Comparison of ENCODE assay signal across 16 mouse cellular contexts in the genomic region with DNA sequence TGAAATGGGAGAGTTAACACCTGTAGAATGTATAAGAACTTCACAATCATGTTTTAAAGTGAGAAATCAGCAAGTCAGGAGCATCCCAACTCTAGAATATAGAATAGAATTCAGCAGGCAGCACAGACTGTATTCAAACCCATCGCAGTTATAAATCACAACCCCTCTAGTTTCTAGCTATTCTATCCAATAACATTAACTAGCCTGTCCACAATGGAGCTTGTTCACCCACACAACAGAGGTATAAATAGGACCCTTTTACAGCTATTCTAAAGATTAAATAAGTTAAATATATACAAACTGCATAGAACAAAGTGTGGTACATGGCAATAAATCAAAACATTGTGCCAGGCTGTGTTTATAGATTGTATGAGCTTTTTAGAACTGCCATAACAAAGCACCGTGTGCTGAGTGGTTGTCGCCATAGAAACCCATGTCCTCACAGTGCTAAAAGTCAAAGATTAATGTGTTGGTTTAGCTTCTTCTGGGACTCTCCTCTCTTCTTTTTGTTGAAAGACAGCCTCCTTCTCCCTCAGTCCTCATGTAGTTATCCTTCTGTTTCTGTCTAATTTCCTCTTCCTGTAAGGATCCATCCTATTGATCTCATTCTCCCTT.
DNase-seq lines count a peak whose midpoint lies in the region; ATAC-seq and TF ChIP-seq lines count a peak whose summit lies in the region.
"Had no signal": no experiment of that assay in that cellular context is flagged by ENCODE, and none has a peak within 500 bp of the region (broad histone marks: within the 10 kb centered on the region; RNA-seq: fewer than 3 reads in every experiment).

No protein-coding gene starts in this region.

- WGBS in forebrain, embryonic 14.5 days, result 67% methylated on average over 3 of the region's 3 CpGs
- WGBS in forebrain, embryonic 12.5 days, result 57% methylated on average over 3 of the region's 3 CpGs
- WGBS in midbrain, embryonic 13.5 days, result 64% methylated on average over 3 of the region's 3 CpGs
- WGBS in midbrain, embryonic 10.5 days, result 80% methylated on average over 3 of the region's 3 CpGs
- 50% methylated on average over 3 of the region's 3 CpGs for WGBS in hindbrain, postnatal 0 days
- 32% methylated on average over 3 of the region's 3 CpGs for WGBS in stomach, embryonic 16.5 days

- no peaks in the 10 kb centered on the region for H3K36me3 ChIP-seq in forebrain, embryonic 14.5 days (ENCODE audit: control insufficient read depth, insufficient read depth, low read length)
- H3K36me3 ChIP-seq in forebrain, embryonic 12.5 days (replicated peaks), result no peaks in the 10 kb centered on the region
- H3K36me3 ChIP-seq in midbrain, embryonic 13.5 days, result no peaks in the 10 kb centered on the region
- H3K36me3 ChIP-seq in midbrain, embryonic 10.5 days, result no peaks in the 10 kb centered on the region
- no peaks in the 10 kb centered on the region for H3K36me3 ChIP-seq in hindbrain, postnatal 0 days (ENCODE audit: insufficient read depth, low read length)
- no peaks in the 10 kb centered on the region for H3K36me3 ChIP-seq in stomach, embryonic 16.5 days (ENCODE audit: control insufficient read depth, insufficient read depth, low read length)
- H3K36me3 ChIP-seq: heart, embryonic 13.5 days; limb, embryonic 12.5 days; liver, embryonic 15.5 days had no signal

- H3K4me1 ChIP-seq in forebrain, embryonic 14.5 days (ENCODE audit: control insufficient read depth, insufficient read depth, low read length), result no peaks in the 10 kb centered on the region
- H3K4me1 ChIP-seq in forebrain, embryonic 12.5 days, result no peaks in the 10 kb centered on the region
- H3K4me1 ChIP-seq in midbrain, embryonic 13.5 days (replicated peaks), result no peaks in the 10 kb centered on the region; the same call in 1 of the 2 replicates
- no peaks in the 10 kb centered on the region for H3K4me1 ChIP-seq in midbrain, embryonic 10.5 days
- 0 out of 2 replicates have a peak, but pooled peaks cover 6% of the 10 kb centered on the region for H3K4me1 ChIP-seq in hindbrain, postnatal 0 days (ENCODE audit: insufficient read depth, low read length)
- H3K4me1 ChIP-seq in stomach, embryonic 16.5 days (ENCODE audit: control insufficient read depth, insufficient read depth, low read length), result no peaks in the 10 kb centered on the region
- H3K4me1 ChIP-seq: heart, embryonic 13.5 days; limb, embryonic 12.5 days; liver, embryonic 15.5 days had no signal

- peak; percentile 12; the same call in 1 of the 2 replicates for ATAC-seq in forebrain, embryonic 14.5 days
- no peak for ATAC-seq in forebrain, embryonic 12.5 days (ENCODE audit: low FRiP score)
- ATAC-seq in midbrain, embryonic 13.5 days, result peak; percentile 63; the same call in 1 of the 2 replicates
- ATAC-seq in hindbrain, postnatal 0 days, result peak; percentile 53; the same call in 1 of the 2 replicates
- ATAC-seq in stomach, embryonic 16.5 days (ENCODE audit: insufficient read depth, low FRiP score), result peak; percentile 33; the same call in 1 of the 2 replicates

- H3K27ac ChIP-seq in forebrain, embryonic 14.5 days (ENCODE audit: low read depth, low read length), result no peak overlapping the region
- no peak overlapping the region for H3K27ac ChIP-seq in forebrain, embryonic 12.5 days
- H3K27ac ChIP-seq in midbrain, embryonic 13.5 days, result no peak overlapping the region
- H3K27ac ChIP-seq in midbrain, embryonic 10.5 days (replicated peaks), result no peak overlapping the region
- no peak overlapping the region for H3K27ac ChIP-seq in hindbrain, postnatal 0 days
- H3K27ac ChIP-seq in stomach, embryonic 16.5 days (ENCODE audit: low read length), result no peak overlapping the region
- H3K27ac ChIP-seq: heart, embryonic 13.5 days; limb, embryonic 12.5 days; liver, embryonic 15.5 days had no signal

- H3K4me3 ChIP-seq in forebrain, embryonic 14.5 days (ENCODE audit: low read depth, low read length), result no peak overlapping the region
- no peak overlapping the region for H3K4me3 ChIP-seq in forebrain, embryonic 12.5 days (replicated peaks)
- H3K4me3 ChIP-seq in midbrain, embryonic 13.5 days (replicated peaks), result no peak overlapping the region
- H3K4me3 ChIP-seq in midbrain, embryonic 10.5 days, result no peak overlapping the region
- no peak overlapping the region for H3K4me3 ChIP-seq in hindbrain, postnatal 0 days (ENCODE audit: low read length)
- no peak overlapping the region for H3K4me3 ChIP-seq in stomach, embryonic 16.5 days (replicated peaks; ENCODE audit: low read length)
- H3K4me3 ChIP-seq: heart, embryonic 13.5 days; limb, embryonic 12.5 days; liver, embryonic 15.5 days had no signal

- H3K4me2 ChIP-seq in forebrain, embryonic 14.5 days (ENCODE audit: low read length), result no peak overlapping the region
- no peak overlapping the region for H3K4me2 ChIP-seq in forebrain, embryonic 12.5 days
- H3K4me2 ChIP-seq in midbrain, embryonic 13.5 days (replicated peaks), result no peak overlapping the region
- H3K4me2 ChIP-seq in hindbrain, postnatal 0 days (ENCODE audit: low read depth, low read length), result no peak overlapping the region
- no peak overlapping the region for H3K4me2 ChIP-seq in stomach, embryonic 16.5 days (ENCODE audit: low read depth, low read length)
- H3K4me2 ChIP-seq: heart, embryonic 13.5 days; limb, embryonic 12.5 days; liver, embryonic 15.5 days had no signal

- H3K27me3 ChIP-seq in forebrain, embryonic 14.5 days (replicated peaks; ENCODE audit: control insufficient read depth, insufficient read depth, low read length), result no peaks in the 10 kb centered on the region
- no peaks in the 10 kb centered on the region for H3K27me3 ChIP-seq in forebrain, embryonic 12.5 days
- no peaks in the 10 kb centered on the region for H3K27me3 ChIP-seq in midbrain, embryonic 13.5 days
- H3K27me3 ChIP-seq in midbrain, embryonic 10.5 days (ENCODE audit: low read depth, poor library complexity, severe bottlenecking), result no peaks in the 10 kb centered on the region
- H3K27me3 ChIP-seq in hindbrain, postnatal 0 days (ENCODE audit: insufficient read depth, low read length), result no peaks in the 10 kb centered on the region
- no peaks in the 10 kb centered on the region for H3K27me3 ChIP-seq in stomach, embryonic 16.5 days (ENCODE audit: control insufficient read depth, insufficient read depth, low read length)
- H3K27me3 ChIP-seq: heart, embryonic 13.5 days; limb, embryonic 12.5 days; liver, embryonic 15.5 days had no signal

- no peak overlapping the region for H3K9ac ChIP-seq in forebrain, embryonic 14.5 days (ENCODE audit: low read length)
- no peak overlapping the region for H3K9ac ChIP-seq in forebrain, embryonic 12.5 days
- no peak overlapping the region for H3K9ac ChIP-seq in midbrain, embryonic 13.5 days (replicated peaks)
- H3K9ac ChIP-seq in hindbrain, postnatal 0 days (replicated peaks; ENCODE audit: low read length), result no peak overlapping the region
- no peak overlapping the region for H3K9ac ChIP-seq in stomach, embryonic 16.5 days (ENCODE audit: low read length)
- H3K9ac ChIP-seq: heart, embryonic 13.5 days; limb, embryonic 12.5 days; liver, embryonic 15.5 days had no signal

- peak; percentile 35 for DNase-seq in forebrain, embryonic 14.5 days (ENCODE audit: low spot score)
- no peak for DNase-seq in midbrain, embryonic 10.5 days (ENCODE audit: low spot score)
- DNase-seq in hindbrain, postnatal 0 days (ENCODE audit: low spot score), result peak; percentile 34
- no peak for DNase-seq in ovary, postnatal 14 days (ENCODE audit: low spot score)
- no peak for DNase-seq in thymus, postnatal 36 days
- DNase-seq: adrenal gland, postnatal 10 days; gastrocnemius, postnatal 36 days; kidney, postnatal 14 days; lung, postnatal 36 days; thymus, postnatal 25 days had no signal

- H3K9me3 ChIP-seq in forebrain, embryonic 14.5 days (replicated peaks; ENCODE audit: control insufficient read depth, low read length), result no peaks in the 10 kb centered on the region
- H3K9me3 ChIP-seq in forebrain, embryonic 12.5 days, result no peaks in the 10 kb centered on the region
- no peaks in the 10 kb centered on the region for H3K9me3 ChIP-seq in midbrain, embryonic 13.5 days
- H3K9me3 ChIP-seq in midbrain, embryonic 10.5 days (replicated peaks), result no peaks in the 10 kb centered on the region
- no peaks in the 10 kb centered on the region for H3K9me3 ChIP-seq in hindbrain, postnatal 0 days (ENCODE audit: low read length)
- no peaks in the 10 kb centered on the region for H3K9me3 ChIP-seq in stomach, embryonic 16.5 days (replicated peaks; ENCODE audit: control insufficient read depth, low read length)
- H3K9me3 ChIP-seq: heart, embryonic 13.5 days; limb, embryonic 12.5 days; liver, embryonic 15.5 days had no signal

- no peak for TF ChIP-seq CTCF in hindbrain, postnatal 0 days (IDR thresholded peaks at IDR 0.05; ENCODE audit: low read depth)

Comparison
In these comparisons a context has a peak if more than half of its experiments do, and no peak if none do; other contexts are left out.
1. DNase-seq: peak in forebrain, embryonic 14.5 days (single experiment) and hindbrain, postnatal 0 days (single experiment); none in midbrain, embryonic 10.5 days (single experiment), ovary, postnatal 14 days (single experiment) and thymus, postnatal 36 days (0 of 2).